Comparison of ENCODE assay signal across 27 mouse cellular contexts in genomic region chr14:104789346-104789745, GRCm38 (mm10).
A peak's percentile ranks its signal among the peaks of the same experiment; 100 is the strongest.
DNase-seq lines count a peak whose midpoint lies in the region; ATAC-seq and TF ChIP-seq lines count a peak whose summit lies in the region.
"Had no signal": no experiment of that assay in that cellular context is flagged by ENCODE, and none has a peak within 500 bp of the region (broad histone marks: within the 10 kb centered on the region; RNA-seq: fewer than 3 reads in every experiment).

No protein-coding gene starts in this region.

- peak; percentile 97 for DNase-seq in R1 (ENCODE audit: low read depth, low spot score)
- peak; percentile 70 for DNase-seq in embryonic facial prominence, embryonic 11.5 days (ENCODE audit: low spot score)
- no peak for DNase-seq in Muller cell, postnatal 12 days (ENCODE audit: inconsistent ontology term)
- DNase-seq in heart, postnatal 14 days = no peak
- DNase-seq in retina, embryonic 14.5 days (ENCODE audit: low spot score) = no peak
- DNase-seq: adrenal gland, adult 8-10 months; B cell, adult 2 months; cerebellum, adult 11-12 months; cerebellum, postnatal 14 days; forebrain, postnatal 0 days; gastrocnemius, postnatal 36 days; kidney, adult 18-20 months; layer of hippocampus, adult 9-11 months; lung, adult 18-20 months; lung, postnatal 10 days; thymus, adult 18-20 months; thymus, postnatal 36 days had no signal

- H3K36me3 ChIP-seq in ES-Bruce4 (ENCODE audit: control insufficient read depth, insufficient read depth, low read length, poor library complexity, severe bottlenecking) = no peaks in the 10 kb centered on the region
- no peaks in the 10 kb centered on the region for H3K36me3 ChIP-seq in embryonic facial prominence, embryonic 11.5 days (replicated peaks; ENCODE audit: control insufficient read depth, insufficient read depth, low read depth, low read length)
- H3K36me3 ChIP-seq in limb, embryonic 13.5 days = no peaks in the 10 kb centered on the region
- H3K36me3 ChIP-seq: embryonic facial prominence, embryonic 12.5 days; heart, embryonic 15.5 days; liver, embryonic 12.5 days had no signal

- H3K4me3 ChIP-seq in ES-Bruce4 (ENCODE audit: low read depth, low read length) = no peak overlapping the region
- H3K4me3 ChIP-seq in embryonic facial prominence, embryonic 11.5 days (ENCODE audit: low read depth, low read length) = no peak overlapping the region
- H3K4me3 ChIP-seq in limb, embryonic 13.5 days = no peak overlapping the region
- H3K4me3 ChIP-seq: embryonic facial prominence, embryonic 12.5 days; heart, embryonic 15.5 days; liver, embryonic 12.5 days had no signal

- intact Hi-C loops in heart, postnatal 14 days (cut with DNase I) = no loop called here

- H3K4me2 ChIP-seq in embryonic facial prominence, embryonic 11.5 days (ENCODE audit: low read depth, low read length) = no peak overlapping the region
- H3K4me2 ChIP-seq in limb, embryonic 13.5 days (replicated peaks) = no peak overlapping the region
- H3K4me2 ChIP-seq: embryonic facial prominence, embryonic 12.5 days; heart, embryonic 15.5 days; liver, embryonic 12.5 days; midbrain, embryonic 11.5 days had no signal

- 0 out of 2 replicates have a peak, but pooled peaks cover 2% of the 10 kb centered on the region for H3K27me3 ChIP-seq in ES-Bruce4 (ENCODE audit: control insufficient read depth, insufficient read depth, low read length, poor library complexity, severe bottlenecking)
- H3K27me3 ChIP-seq in embryonic facial prominence, embryonic 11.5 days (ENCODE audit: control insufficient read depth, insufficient read depth, low read length) = no peaks in the 10 kb centered on the region
- 0 out of 2 replicates have a peak, but pooled peaks cover 5% of the 10 kb centered on the region for H3K27me3 ChIP-seq in limb, embryonic 13.5 days
- H3K27me3 ChIP-seq: CH12.LX; embryonic facial prominence, embryonic 12.5 days; heart, embryonic 15.5 days; liver, embryonic 12.5 days had no signal

- TF ChIP-seq POLR2A in ES-Bruce4 (IDR thresholded peaks at IDR 0.05; ENCODE audit: insufficient read depth, low read length) = no peak

- ATAC-seq in embryonic facial prominence, embryonic 11.5 days (replicated peaks; ENCODE audit: insufficient number of reproducible peaks, low FRiP score, low TSS enrichment, low read depth) = no peak
- peak; percentile 80; the same call in 1 of the 2 replicates for ATAC-seq in limb, embryonic 13.5 days (ENCODE audit: low FRiP score, low read depth)
- ATAC-seq: activated CD4-positive, CD25-positive, alpha-beta regulatory T cell, adult 4 months; forebrain, postnatal 0 days; inflammation-experienced regulatory T-cells, adult 6 months; liver, embryonic 12.5 days had no signal

- TF ChIP-seq EP300 in ES-Bruce4 (IDR thresholded peaks at IDR 0.05; ENCODE audit: insufficient read depth, low read depth, low read length) = peak; percentile 61

- peaks cover 3% of the 10 kb centered on the region for H3K4me1 ChIP-seq in ES-Bruce4 (ENCODE audit: control insufficient read depth, insufficient read depth, low read length)
- no peaks in the 10 kb centered on the region for H3K4me1 ChIP-seq in embryonic facial prominence, embryonic 11.5 days (ENCODE audit: control insufficient read depth, insufficient read depth, low read length)
- H3K4me1 ChIP-seq in limb, embryonic 13.5 days = peaks cover 11% of the 10 kb centered on the region
- H3K4me1 ChIP-seq: heart, embryonic 15.5 days; liver, embryonic 12.5 days had no signal

- H3K9ac ChIP-seq in ES-Bruce4 (ENCODE audit: low read depth, poor library complexity, severe bottlenecking) = no peak overlapping the region
- H3K9ac ChIP-seq in embryonic facial prominence, embryonic 11.5 days (replicated peaks; ENCODE audit: low read length) = no peak overlapping the region
- no peak overlapping the region for H3K9ac ChIP-seq in limb, embryonic 13.5 days
- H3K9ac ChIP-seq: embryonic facial prominence, embryonic 12.5 days; forebrain, postnatal 0 days; heart, embryonic 15.5 days; liver, embryonic 12.5 days had no signal

- H3K27ac ChIP-seq in ES-Bruce4 (ENCODE audit: insufficient read depth, low read length) = no peak overlapping the region
- no peak overlapping the region for H3K27ac ChIP-seq in embryonic facial prominence, embryonic 11.5 days (replicated peaks; ENCODE audit: low read depth, low read length)
- no peak overlapping the region for H3K27ac ChIP-seq in limb, embryonic 13.5 days
- H3K27ac ChIP-seq: embryonic facial prominence, embryonic 12.5 days; heart, embryonic 15.5 days; kidney, postnatal 0 days; liver, embryonic 12.5 days had no signal

- WGBS in embryonic facial prominence, embryonic 11.5 days = 23% methylated on average over 3 of the region's 3 CpGs
- WGBS in limb, embryonic 13.5 days = 34% methylated on average over 3 of the region's 3 CpGs

- H3K9me3 ChIP-seq in ES-Bruce4 (replicated peaks; ENCODE audit: control insufficient read depth, insufficient read depth, low read length, poor library complexity, severe bottlenecking) = no peaks in the 10 kb centered on the region
- H3K9me3 ChIP-seq in embryonic facial prominence, embryonic 11.5 days (replicated peaks; ENCODE audit: control insufficient read depth, low read length) = no peaks in the 10 kb centered on the region
- no peaks in the 10 kb centered on the region for H3K9me3 ChIP-seq in limb, embryonic 13.5 days
- H3K9me3 ChIP-seq: embryonic facial prominence, embryonic 12.5 days; heart, embryonic 15.5 days; liver, embryonic 12.5 days had no signal

- TF ChIP-seq CTCF in ES-Bruce4 (IDR thresholded peaks at IDR 0.05; ENCODE audit: low read depth, low read length) = no peak

Comparison
In these comparisons a context has a peak if more than half of its experiments do, and no peak if none do; other contexts are left out.
1. DNase-seq: peak in R1 (single experiment) and embryonic facial prominence, embryonic 11.5 days (single experiment); none in Muller cell, postnatal 12 days (single experiment), heart, postnatal 14 days (0 of 2) and retina, embryonic 14.5 days (single experiment).